ENCODE assay signal across 14 mouse cellular contexts in genomic region chr3:52292498-52292897, GRCm38 (mm10).
"Had no signal": no experiment of that assay in that cellular context is flagged by ENCODE, and none has a peak within 500 bp of the region (broad histone marks: within the 10 kb centered on the region; RNA-seq: fewer than 3 reads in every experiment).

No protein-coding gene starts in this region.

- H3K4me1 ChIP-seq: midbrain, embryonic 15.5 days had no signal

- H3K4me3 ChIP-seq: layer of hippocampus, adult 2 months; limb, embryonic 13.5 days; midbrain, embryonic 15.5 days; neural tube, embryonic 12.5 days had no signal

- H3K27ac ChIP-seq: layer of hippocampus, adult 2 months; limb, embryonic 13.5 days; midbrain, embryonic 15.5 days; neural tube, embryonic 12.5 days had no signal

- H3K9ac ChIP-seq: midbrain, embryonic 15.5 days; neural tube, embryonic 12.5 days had no signal

- H3K36me3 ChIP-seq: limb, embryonic 13.5 days; midbrain, embryonic 15.5 days; neural tube, embryonic 12.5 days had no signal

- H3K27me3 ChIP-seq: limb, embryonic 13.5 days; midbrain, embryonic 15.5 days; neural tube, embryonic 12.5 days had no signal

- ATAC-seq: inflammation-experienced regulatory T-cells, adult 6 months; lung, postnatal 0 days; midbrain, embryonic 15.5 days had no signal

- DNase-seq: kidney, adult 18-20 months; kidney, postnatal 10 days; lung, adult 2 months; lung, postnatal 36 days; right cerebral cortex, postnatal 4 days; spleen, adult 18-20 months; thymus, adult 18-20 months; thymus, postnatal 14 days had no signal

- H3K9me3 ChIP-seq: limb, embryonic 13.5 days; midbrain, embryonic 15.5 days; neural tube, embryonic 12.5 days had no signal

- H3K4me2 ChIP-seq: limb, embryonic 13.5 days; midbrain, embryonic 15.5 days; neural tube, embryonic 12.5 days had no signal
